Mouse (Mus musculus): ENCODE measurements around the gene Gm10229.
"Not testable (repeated sequence)": the region's sequence is repeated elsewhere in the genome, so short reads cannot be mapped to it uniquely, and the experiment has no call there.

Gene Gm10229

DNA sequence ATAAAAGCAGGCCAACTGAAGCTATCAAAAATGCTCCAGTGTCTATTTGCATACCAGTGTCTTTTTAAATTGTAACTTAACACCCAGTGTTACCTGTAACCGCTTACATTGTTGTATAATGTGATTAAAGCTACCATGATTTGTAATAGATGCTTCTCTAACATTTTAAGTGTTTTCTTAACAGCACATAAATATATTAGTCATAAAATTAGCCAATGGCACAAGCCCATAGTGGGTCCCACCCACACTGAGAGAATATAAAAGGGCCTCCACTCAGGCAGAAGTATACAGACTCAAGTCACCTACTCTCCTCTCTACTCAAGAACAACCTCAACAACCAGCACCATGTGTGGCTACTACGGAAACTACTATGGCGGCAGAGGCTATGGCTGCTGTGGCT lies at the start of gene Gm10229:
Gm10229 (plus strand) TSS at position 301 of the 400 bp plus-strand sequence.
- DNase-seq (ENCODE audit: low spot score): not testable (repeated sequence)

DNA sequence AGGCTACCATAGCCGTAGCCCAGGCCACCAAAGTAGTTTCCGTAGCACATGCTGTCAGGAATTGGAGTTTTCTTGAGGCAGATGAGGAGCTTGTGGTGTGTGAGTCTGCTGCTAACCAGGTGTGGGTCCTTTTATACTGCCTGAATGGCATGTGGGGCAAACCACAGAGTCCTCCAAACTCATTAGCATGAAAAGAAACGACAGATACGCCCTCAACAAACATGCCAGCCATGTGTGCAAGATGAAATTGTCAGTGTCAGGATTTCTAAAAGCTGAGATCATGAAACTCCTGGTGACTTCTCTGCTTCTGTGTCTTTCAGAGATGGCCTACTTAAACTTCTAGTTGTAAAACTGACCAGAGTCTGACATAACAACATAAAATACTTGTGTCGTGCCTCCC lies 4.4 kb upstream of the Gm10229 start, which contains the start of gene Krtap22-2:
Krtap22-2 (minus strand) TSS at position 101 of the 400 bp plus-strand sequence.
- DNase-seq (ENCODE audit: low spot score): no peak

DNA sequence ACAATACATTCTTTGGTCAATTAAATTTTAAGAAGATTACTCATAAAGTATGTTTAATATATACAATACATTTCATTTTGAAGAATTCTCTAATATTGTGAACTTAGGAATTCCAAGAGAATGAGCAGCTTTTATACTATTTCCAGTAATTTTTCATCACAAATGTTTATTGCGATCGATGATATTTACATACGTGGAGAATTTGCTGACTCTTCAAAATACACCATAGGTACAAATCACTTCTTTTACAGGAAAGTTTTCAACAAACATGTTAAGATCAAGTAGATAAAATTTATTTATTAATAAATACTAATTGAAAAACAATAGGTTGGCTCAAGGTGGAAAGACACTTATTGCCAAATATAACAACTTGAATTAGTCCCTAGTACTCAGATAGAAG lies 1.1 kb upstream of the Gm10229 start:
- no peak for DNase-seq (ENCODE audit: low spot score)

DNA sequence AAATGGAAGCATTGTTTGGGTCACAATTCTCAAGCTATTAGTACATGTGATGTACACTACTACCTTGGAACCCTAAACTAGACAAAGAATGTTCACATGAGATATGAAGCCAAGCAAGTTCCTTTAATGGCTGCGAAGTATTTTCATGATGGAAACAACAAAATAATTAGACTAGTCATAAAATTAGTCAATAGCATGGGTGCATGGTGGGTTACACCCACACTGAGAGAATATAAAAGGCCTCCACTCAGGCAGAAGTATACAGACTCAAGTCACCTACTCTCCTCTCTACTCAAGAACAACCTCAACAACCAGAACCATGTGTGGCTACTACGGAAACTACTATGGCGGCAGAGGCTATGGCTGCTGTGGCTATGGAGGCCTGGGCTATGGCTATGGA lies 16.3 kb downstream of the Gm10229 start, which contains the start of gene Krtap6-1:
Krtap6-1 (plus strand) TSS at position 301 of the 400 bp plus-strand sequence.
- DNase-seq (ENCODE audit: low spot score): not testable (repeated sequence)

DNA sequence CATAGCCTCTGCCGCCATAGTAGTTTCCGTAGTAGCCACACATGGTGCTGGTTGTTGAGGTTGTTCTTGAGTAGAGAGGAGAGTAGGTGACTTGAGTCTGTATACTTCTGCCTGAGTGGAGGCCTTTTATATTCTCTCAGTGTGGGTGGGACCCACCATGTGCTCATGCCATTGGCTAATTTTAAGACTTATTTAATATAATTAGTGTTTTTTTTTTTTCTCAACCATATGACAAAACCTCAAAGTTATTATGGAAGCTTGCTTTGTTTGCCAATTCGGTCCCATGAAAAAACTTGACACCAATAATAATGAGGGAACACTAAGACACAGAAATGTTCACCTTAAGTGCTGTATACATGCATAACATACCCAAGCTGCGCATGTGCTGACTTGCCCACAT lies 26.3 kb downstream of the Gm10229 start, which contains the start of gene Gm10228:
Gm10228 (minus strand) TSS at position 101 of the 400 bp plus-strand sequence.
- not testable (repeated sequence) for DNase-seq (ENCODE audit: low spot score)

DNA sequence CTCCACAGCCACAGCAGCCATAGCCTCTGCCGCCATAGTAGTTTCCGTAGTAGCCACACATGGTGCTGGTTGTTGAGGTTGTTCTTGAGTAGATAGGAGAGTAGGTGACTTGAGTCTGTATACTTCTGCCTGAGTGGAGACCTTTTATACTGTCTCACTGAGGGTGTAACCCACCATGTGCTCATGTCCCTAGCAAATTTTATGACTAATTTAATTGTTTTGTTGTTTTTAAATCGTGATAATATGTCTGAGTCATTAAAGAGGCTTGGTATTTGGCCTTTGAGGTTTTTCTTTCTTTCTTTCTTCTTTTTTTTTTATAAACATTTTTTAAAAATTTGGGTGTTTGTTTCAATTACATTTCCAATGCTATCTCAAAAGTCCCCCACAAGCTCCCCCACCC lies 32.7 kb downstream of the Gm10229 start, which contains the start of gene Krtap6-5:
Krtap6-5 (minus strand) TSS at position 101 of the 400 bp plus-strand sequence.
- no peak for DNase-seq (ENCODE audit: low spot score)

DNA sequence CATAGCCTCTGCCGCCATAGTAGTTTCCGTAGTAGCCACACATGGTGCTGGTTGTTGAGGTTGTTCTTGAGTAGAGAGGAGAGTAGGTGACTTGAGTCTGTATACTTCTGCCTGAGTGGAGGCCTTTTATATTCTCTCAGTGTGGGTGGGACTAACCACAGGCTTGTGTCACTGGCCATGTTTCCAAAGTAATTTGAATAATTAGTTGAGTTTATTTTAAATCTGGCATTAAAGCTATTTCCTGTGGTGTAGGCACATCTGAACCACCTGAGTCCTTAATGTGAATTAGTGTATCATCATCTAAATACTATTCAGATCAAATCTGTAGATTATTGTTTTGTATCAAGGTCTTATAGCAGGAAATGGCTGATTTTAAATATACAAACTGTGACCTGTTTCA lies 48.8 kb downstream of the Gm10229 start, which contains the start of gene 1110025L11Rik:
1110025L11Rik (minus strand) TSS at position 101 of the 400 bp plus-strand sequence.
- DNase-seq (ENCODE audit: low spot score): not testable (repeated sequence)

All from layer of hippocampus, adult 9-10 months (tissue).